Mouse (Mus musculus): Measurements from ENCODE around the gene Tmem127.

DNA sequence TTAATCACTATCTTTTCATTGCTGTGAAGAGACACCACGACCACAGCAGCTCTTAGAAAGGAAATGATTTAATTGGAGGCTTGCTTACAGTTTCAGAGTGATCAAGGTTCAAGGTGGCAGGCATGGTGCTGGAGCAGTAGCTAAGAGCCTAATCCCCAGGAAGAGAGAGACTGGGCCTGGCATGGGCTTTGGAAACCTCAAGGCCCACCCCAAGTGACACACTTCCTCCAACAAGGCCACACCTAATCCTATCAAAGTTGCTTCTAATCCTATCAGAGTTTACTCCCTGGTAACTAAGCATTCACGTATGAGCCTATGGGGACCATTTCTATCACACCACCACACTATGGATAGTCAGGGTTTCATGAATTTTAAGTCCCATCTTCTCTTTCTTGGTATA is 62.5 kb downstream of the Tmem127 start:
- TF ChIP-seq TAL1 (IDR thresholded peaks at IDR 0.05; ENCODE audit: low read length) (no peak), GATA1 (IDR thresholded peaks at IDR 0.05; ENCODE audit: low read length) (no peak)
